Mouse (Mus musculus) neural tube, embryonic 11.5 days (tissue): ENCODE results near the gene Ptges2. TPM values are rescaled to one million over a fixed set of nuclear protein-coding genes. Genes with fewer than 3 reads are reported as not detected.
A peak's percentile ranks its signal among the peaks of the same experiment; 100 is the strongest.
"Not testable (repeated sequence)": the region's sequence is repeated elsewhere in the genome, so short reads cannot be mapped to it uniquely, and the experiment has no call there.

Experiments used
- ATAC-seq: fragments of 200-750 bp; cut with Nextera tagmentation; 2 replicates; pipeline ENCODE4 v1.8.0; 2017; ENCODE audit warnings: moderate number of reproducible peaks, mild to moderate bottlenecking, moderate TSS enrichment, moderate library complexity; ENCODE audit not compliant: insufficient read depth, low FRiP score, low TSS enrichment
- DNase-seq: peaks from one replicate; pipeline ENCODE4 v3.0.0-alpha.2; 2015; ENCODE audit warnings: low spot score
- H3K27ac ChIP-seq: fragments of 300-500 bp; sonication (generic); 2 replicates; pipeline ENCODE4 v1.5.1; 2014; ENCODE audit warnings: low read depth, mild to moderate bottlenecking, low read length
- H3K27me3 ChIP-seq: fragments of 300-500 bp; sonication (generic); 2 replicates; pipeline ENCODE4 v1.6.1; 2014; ENCODE audit warnings: mild to moderate bottlenecking, low read length, mixed read lengths; ENCODE audit not compliant: control insufficient read depth, insufficient read depth
- H3K36me3 ChIP-seq: fragments of 300-500 bp; sonication (generic); 2 replicates; pipeline ENCODE4 v1.6.1; 2014; ENCODE audit warnings: mild to moderate bottlenecking, low read length, moderate library complexity, mixed read lengths; ENCODE audit not compliant: control insufficient read depth, insufficient read depth
- H3K4me1 ChIP-seq: fragments of 300-500 bp; sonication (generic); 2 replicates; pipeline ENCODE4 v1.6.1; 2014; ENCODE audit warnings: low read length, mixed read lengths; ENCODE audit not compliant: control insufficient read depth, insufficient read depth
- H3K4me2 ChIP-seq: fragments of 300-500 bp; sonication (generic); 2 replicates; pipeline ENCODE4 v1.6.1; 2014; ENCODE audit warnings: low read depth, mild to moderate bottlenecking, moderate library complexity
- H3K4me3 ChIP-seq: fragments of 300-500 bp; sonication (generic); 2 replicates; pipeline ENCODE4 v1.5.1; 2014; ENCODE audit warnings: low read depth, low read length
- H3K9ac ChIP-seq: fragments of 300-500 bp; sonication (generic); 2 replicates; pipeline ENCODE4 v1.6.1; 2014; ENCODE audit warnings: mild to moderate bottlenecking, low read length
- H3K9me3 ChIP-seq: fragments of 300-500 bp; sonication (generic); 2 replicates; pipeline ENCODE4 v1.6.1; 2016; ENCODE audit warnings: low read length; ENCODE audit not compliant: control insufficient read depth
- WGBS: fragments of 180-500 bp; shearing (Covaris S2); extraction: QIAGEN DNeasy Blood & Tissue Kit; methylation state at CpG from one replicate; pipeline ENCODE4 v1.1.7; 2014; 5-methylcytosine and 5-hydroxymethylcytosine counted together
- polyA plus RNA-seq: library from polyadenylated mRNA; unstranded; fragments of >200 nt; fragmentation: Nextera tagmentation; extraction: Ambion mirVana; gene quantifications from 2 replicates; pipeline ENCODE4 v1.2.1, GENCODE M21; 2014

The Ptges2 gene
- polyA plus RNA-seq, 1 experiment from 2014 or later = 33.6 TPM

GRCm38 (mm10) chr2:32353836-32354235, 41.9 kb upstream of the Ptges2 start:
- ATAC-seq (no peak), DNase-seq (no peak)
- Histone ChIP-seq H3K9ac (no peak overlapping the region), H3K27ac (no peak overlapping the region), H3K9me3 (no peaks in the 10 kb centered on the region), H3K36me3 (no peaks in the 10 kb centered on the region), H3K27me3 (no peaks in the 10 kb centered on the region; the same call in 1 of the 2 replicates), H3K4me3 (no peak overlapping the region), H3K4me2 (no peak overlapping the region), H3K4me1 (peaks cover 11% of the 10 kb centered on the region)
- 75% methylated on average over 6 of the region's 6 CpGs for WGBS

GRCm38 (mm10) chr2:32354336-32354895, 41.3 kb upstream of the Ptges2 start:
- Histone ChIP-seq H3K4me3 (no peak overlapping the region), H3K27me3 (no peaks in the 10 kb centered on the region; the same call in 1 of the 2 replicates), H3K4me1 (peaks cover 11% of the 10 kb centered on the region), H3K4me2 (no peak overlapping the region), H3K9ac (no peak overlapping the region), H3K27ac (no peak overlapping the region), H3K9me3 (no peaks in the 10 kb centered on the region), H3K36me3 (no peaks in the 10 kb centered on the region)
- DNase-seq (no peak), ATAC-seq (no peak)
- 84% methylated on average over 3 of the region's 3 CpGs for WGBS

- Histone ChIP-seq H3K4me3 (no peak overlapping the region), H3K9ac (no peak overlapping the region), H3K4me1 (peaks cover 9% of the 10 kb centered on the region), H3K4me2 (no peak overlapping the region), H3K27me3 (peaks cover under 1% of the 10 kb centered on the region), H3K36me3 (no peaks in the 10 kb centered on the region), H3K27ac (no peak overlapping the region), H3K9me3 (no peaks in the 10 kb centered on the region)
- ATAC-seq = no peak
- WGBS = 83% methylated on average over 10 of the region's 10 CpGs
- DNase-seq = no peak
Measured at GRCm38 (mm10) chr2:32356216-32356615, 39.5 kb upstream of the Ptges2 start.

- H3K9me3 ChIP-seq = no peaks in the 10 kb centered on the region
- H3K27ac ChIP-seq = no peak overlapping the region
- no peak overlapping the region for H3K4me3 ChIP-seq
- DNase-seq = no peak
- WGBS = 83% methylated on average over 3 of the region's 3 CpGs
- H3K27me3 ChIP-seq = peaks cover 8% of the 10 kb centered on the region
- no peak overlapping the region for H3K4me2 ChIP-seq
- peaks cover 9% of the 10 kb centered on the region; the same call in 1 of the 2 replicates for H3K4me1 ChIP-seq
- no peak for ATAC-seq
- no peaks in the 10 kb centered on the region for H3K36me3 ChIP-seq
- no peak overlapping the region for H3K9ac ChIP-seq
Measured at GRCm38 (mm10) chr2:32357710-32358109, 38.0 kb upstream of the Ptges2 start.

- H3K36me3 ChIP-seq = no peaks in the 10 kb centered on the region
Measured at GRCm38 (mm10) chr2:32358381-32358780, 37.3 kb upstream of the Ptges2 start.

GRCm38 (mm10) chr2:32360741-32361140, 35.0 kb upstream of the Ptges2 start:
- H3K4me1 ChIP-seq = peaks cover 16% of the 10 kb centered on the region
- DNase-seq (peak; percentile 73), ATAC-seq (no peak)
- H3K27me3 ChIP-seq = peaks cover 8% of the 10 kb centered on the region
- H3K9me3 ChIP-seq = no peaks in the 10 kb centered on the region
- H3K9ac ChIP-seq = no peak overlapping the region; the same call in 1 of the 2 replicates
- H3K27ac ChIP-seq = no peak overlapping the region
- H3K36me3 ChIP-seq = peaks cover 2% of the 10 kb centered on the region; the same call in 1 of the 2 replicates
- WGBS = 5% methylated on average over 14 of the region's 14 CpGs
- H3K4me3 ChIP-seq = peak overlapping the region; percentile 31
- peak overlapping the region; percentile 61 for H3K4me2 ChIP-seq

More at GRCm38 (mm10) chr2:32358381-32358780, 37.3 kb upstream of the Ptges2 start:
- Histone ChIP-seq H3K27ac (no peak overlapping the region), H3K9me3 (no peaks in the 10 kb centered on the region), H3K27me3 (peaks cover 8% of the 10 kb centered on the region), H3K4me2 (no peak overlapping the region), H3K4me3 (no peak overlapping the region), H3K4me1 (peaks cover 9% of the 10 kb centered on the region; the same call in 1 of the 2 replicates), H3K9ac (no peak overlapping the region)
- no peak for DNase-seq
- 63% methylated on average over 10 of the region's 10 CpGs for WGBS
- ATAC-seq = no peak

GRCm38 (mm10) chr2:32361437-32361836, 34.3 kb upstream of the Ptges2 start:
- H3K4me3 ChIP-seq = peak overlapping the region; percentile 31
- no peak overlapping the region for H3K27ac ChIP-seq
- no peaks in the 10 kb centered on the region for H3K9me3 ChIP-seq
- H3K36me3 ChIP-seq = peaks cover 3% of the 10 kb centered on the region; the same call in 1 of the 2 replicates
- H3K9ac ChIP-seq = peak overlapping the region; percentile 32; the same call in 1 of the 2 replicates
- peaks cover 8% of the 10 kb centered on the region for H3K27me3 ChIP-seq
- ATAC-seq = peak; percentile 52; the same call in 1 of the 2 replicates
- peak overlapping the region; percentile 61 for H3K4me2 ChIP-seq
- peaks cover 16% of the 10 kb centered on the region for H3K4me1 ChIP-seq
- DNase-seq = peak; percentile 75
- 2% methylated on average over 24 of the region's 24 CpGs for WGBS

- DNase-seq, H3K9ac ChIP-seq, H3K27me3 ChIP-seq, H3K36me3 ChIP-seq, H3K9me3 ChIP-seq, ATAC-seq, H3K27ac ChIP-seq: not testable (repeated sequence)
- Histone ChIP-seq H3K4me3 (peak overlapping the region; percentile 84), H3K4me1 (peaks cover 16% of the 10 kb centered on the region), H3K4me2 (peak overlapping the region; percentile 77)
- 39% methylated on average over 5 of the region's 5 CpGs for WGBS
Measured at GRCm38 (mm10) chr2:32362274-32362673, 33.4 kb upstream of the Ptges2 start.

- peak overlapping the region; percentile 77 for H3K4me2 ChIP-seq
- H3K9ac ChIP-seq = peak overlapping the region; percentile 92
- no peaks in the 10 kb centered on the region for H3K9me3 ChIP-seq
- under 1% methylated on average over 53 of the region's 53 CpGs for WGBS
- peak overlapping the region; percentile 76 for H3K27ac ChIP-seq
- H3K27me3 ChIP-seq = peaks cover 8% of the 10 kb centered on the region
- DNase-seq (peak; percentile 92), ATAC-seq (peak; percentile 78)
- H3K4me1 ChIP-seq = peaks cover 16% of the 10 kb centered on the region
- peaks cover 8% of the 10 kb centered on the region; the same call in 1 of the 2 replicates for H3K36me3 ChIP-seq
- H3K4me3 ChIP-seq = peak overlapping the region; percentile 84
Measured at GRCm38 (mm10) chr2:32362817-32363340, 32.8 kb upstream of the Ptges2 start.
